Mouse (Mus musculus) stomach, embryonic 16.5 days (tissue): ENCODE data around the gene Gm42669. TPM values are rescaled to one million over a fixed set of nuclear protein-coding genes. Genes with fewer than 3 reads are reported as not detected.

Experiments used
- ATAC-seq: fragments of 200-750 bp; cut with Nextera tagmentation; 2 replicates; pipeline ENCODE4 v1.8.0; 2017; ENCODE audit warnings: moderate number of reproducible peaks, moderate TSS enrichment; ENCODE audit not compliant: insufficient read depth, low FRiP score
- H3K27ac ChIP-seq: fragments of 300-500 bp; sonication (generic); 2 replicates; pipeline ENCODE4 v1.5.1; 2014; ENCODE audit warnings: low read length
- H3K27me3 ChIP-seq: fragments of 300-500 bp; sonication (generic); 2 replicates; pipeline ENCODE4 v1.6.1; 2014; ENCODE audit warnings: low read length, control low read depth, mixed read lengths; ENCODE audit not compliant: control insufficient read depth, insufficient read depth
- H3K36me3 ChIP-seq: fragments of 300-500 bp; sonication (generic); 2 replicates; pipeline ENCODE4 v1.6.1; 2014; ENCODE audit warnings: low read length; ENCODE audit not compliant: control insufficient read depth, insufficient read depth
- H3K4me1 ChIP-seq: fragments of 300-500 bp; sonication (generic); 2 replicates; pipeline ENCODE4 v1.6.1; 2014; ENCODE audit warnings: low read length, control low read depth, mixed read lengths; ENCODE audit not compliant: control insufficient read depth, insufficient read depth
- H3K4me2 ChIP-seq: fragments of 300-500 bp; sonication (generic); 2 replicates; pipeline ENCODE4 v1.6.1; 2014; ENCODE audit warnings: low read depth, low read length, mixed read lengths
- H3K4me3 ChIP-seq: fragments of 300-500 bp; sonication (generic); replicated peaks from 2 replicates; pipeline ENCODE4 v1.5.1; 2014; ENCODE audit warnings: mild to moderate bottlenecking, low read length
- H3K9ac ChIP-seq: fragments of 300-500 bp; sonication (generic); 2 replicates; pipeline ENCODE4 v1.6.1; 2014; ENCODE audit warnings: low read length
- H3K9me3 ChIP-seq: fragments of 300-500 bp; sonication (generic); replicated peaks from 2 replicates; pipeline ENCODE4 v1.6.1; 2016; ENCODE audit warnings: low read length, control low read depth; ENCODE audit not compliant: control insufficient read depth
- WGBS: fragments of 180-500 bp; shearing (Covaris S2); extraction: QIAGEN DNeasy Blood & Tissue Kit; methylation state at CpG from one replicate; pipeline ENCODE4 v1.1.7; 2014; 5-methylcytosine and 5-hydroxymethylcytosine counted together
- polyA plus RNA-seq: library from polyadenylated mRNA; unstranded; fragments of >200 nt; fragmentation: Nextera tagmentation; extraction: Ambion mirVana; gene quantifications from 2 replicates; pipeline ENCODE4 v1.2.1, GENCODE M21; 2015

Gm42669 gene
- polyA plus RNA-seq, 1 experiment from 2014 or later, result 0.46 TPM

- H3K4me3 ChIP-seq, result no peak overlapping the region
- H3K36me3 ChIP-seq, result no peaks in the 10 kb centered on the region; the same call in 1 of the 2 replicates
- 67% methylated on average over 4 of the region's 4 CpGs for WGBS
- H3K27ac ChIP-seq, result no peak overlapping the region
- H3K9me3 ChIP-seq, result no peaks in the 10 kb centered on the region
- ATAC-seq, result no peak
- no peak overlapping the region for H3K9ac ChIP-seq
- no peak overlapping the region for H3K4me2 ChIP-seq
- H3K27me3 ChIP-seq, result no peaks in the 10 kb centered on the region
- no peaks in the 10 kb centered on the region for H3K4me1 ChIP-seq
Measured at GRCm38 (mm10) chr5:107545927-107546326, 38.5 kb downstream of the Gm42669 start.

- no peaks in the 10 kb centered on the region; the same call in 1 of the 2 replicates for H3K36me3 ChIP-seq
- no peak overlapping the region for H3K4me2 ChIP-seq
- no peaks in the 10 kb centered on the region for H3K9me3 ChIP-seq
- no peaks in the 10 kb centered on the region for H3K4me1 ChIP-seq
- H3K27ac ChIP-seq, result no peak overlapping the region
- 74% methylated on average over 3 of the region's 3 CpGs for WGBS
- no peak overlapping the region for H3K4me3 ChIP-seq
- no peaks in the 10 kb centered on the region for H3K27me3 ChIP-seq
- no peak for ATAC-seq
- no peak overlapping the region for H3K9ac ChIP-seq
Measured at GRCm38 (mm10) chr5:107547955-107548354, 40.5 kb downstream of the Gm42669 start.

DNA sequence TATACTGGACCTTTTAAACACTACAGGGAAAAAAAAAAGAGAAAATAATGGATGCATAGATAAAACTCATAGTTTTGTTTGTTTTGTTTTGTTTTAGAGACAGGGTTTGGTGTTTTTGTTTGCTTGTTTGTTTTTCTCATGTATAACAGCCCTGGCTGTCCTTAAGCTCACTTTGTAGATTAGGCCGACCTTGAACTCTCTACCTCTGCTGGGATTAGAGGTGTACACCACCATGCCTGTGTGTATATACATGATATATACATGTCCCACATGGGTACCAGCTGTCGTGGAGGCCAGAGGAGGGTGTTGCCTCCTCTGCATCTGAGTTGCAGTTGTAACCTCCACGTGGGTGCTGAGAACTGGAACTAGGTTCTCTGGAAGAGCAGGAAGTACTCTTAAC, 41.0 kb downstream of the Gm42669 start:
- WGBS, result 89% methylated on average over 3 of the region's 3 CpGs
- no peak overlapping the region for H3K4me2 ChIP-seq
- ATAC-seq, result no peak

DNA sequence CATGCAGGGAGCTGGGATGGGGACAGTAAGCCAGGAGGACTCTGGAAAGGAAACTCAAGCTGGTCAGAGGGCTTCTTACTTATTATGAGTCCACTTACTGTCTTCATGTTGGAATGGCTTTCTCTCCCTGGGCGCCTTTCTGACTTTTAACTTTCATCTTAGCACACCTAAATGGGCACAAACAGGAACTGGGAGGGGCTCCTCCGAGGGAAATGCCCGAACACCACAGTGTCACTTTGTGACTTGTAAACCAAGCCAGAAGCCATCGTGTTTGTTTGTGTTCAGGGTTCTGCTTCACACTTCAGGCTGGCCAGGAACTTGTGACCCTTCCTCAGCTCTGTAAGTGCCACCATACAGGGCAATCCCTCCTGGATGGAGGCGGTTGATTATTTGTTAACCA, 46.9 kb downstream of the Gm42669 start:
- Histone ChIP-seq H3K9me3 (no peaks in the 10 kb centered on the region), H3K4me1 (no peaks in the 10 kb centered on the region), H3K36me3 (no peaks in the 10 kb centered on the region), H3K27me3 (no peaks in the 10 kb centered on the region), H3K4me2 (no peak overlapping the region), H3K27ac (no peak overlapping the region), H3K9ac (no peak overlapping the region), H3K4me3 (no peak overlapping the region)
- no peak for ATAC-seq
- WGBS, result 62% methylated on average over 5 of the region's 5 CpGs

More for the DNA sequence above, 41.0 kb downstream of the Gm42669 start:
- Histone ChIP-seq H3K27me3 (no peaks in the 10 kb centered on the region), H3K9me3 (no peaks in the 10 kb centered on the region), H3K4me3 (no peak overlapping the region), H3K9ac (no peak overlapping the region), H3K4me1 (no peaks in the 10 kb centered on the region), H3K27ac (no peak overlapping the region), H3K36me3 (no peaks in the 10 kb centered on the region; the same call in 1 of the 2 replicates)

- no peak overlapping the region for H3K9ac ChIP-seq
- 41% methylated on average over 3 of the region's 3 CpGs for WGBS
- H3K4me2 ChIP-seq, result no peak overlapping the region
- no peak overlapping the region for H3K4me3 ChIP-seq
- no peak for ATAC-seq
- no peaks in the 10 kb centered on the region for H3K4me1 ChIP-seq
- H3K27me3 ChIP-seq, result no peaks in the 10 kb centered on the region
- H3K9me3 ChIP-seq, result no peaks in the 10 kb centered on the region
- H3K36me3 ChIP-seq, result no peaks in the 10 kb centered on the region
- no peak overlapping the region for H3K27ac ChIP-seq
Measured at GRCm38 (mm10) chr5:107556969-107557368, 49.5 kb downstream of the Gm42669 start.

DNA sequence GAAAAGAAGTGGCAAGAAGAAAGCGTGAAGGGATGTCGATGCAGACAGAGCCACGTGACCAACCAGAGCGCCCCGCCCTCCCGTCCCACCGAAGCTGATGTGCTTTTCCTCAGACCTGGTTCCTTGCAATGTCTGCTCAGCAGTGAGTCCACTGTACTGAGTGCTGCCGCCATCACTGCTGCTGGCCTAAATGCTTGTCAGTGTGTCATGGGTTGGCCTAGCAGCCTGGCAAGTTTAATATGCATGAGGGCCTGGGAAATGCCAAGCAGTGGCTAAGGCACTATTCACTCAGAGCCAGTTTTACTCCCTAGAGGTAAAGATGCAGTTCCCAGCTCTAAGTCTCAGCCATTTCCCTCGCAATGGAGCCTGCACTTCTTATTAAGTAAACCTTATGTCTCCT, 61.7 kb downstream of the Gm42669 start:
- H3K27ac ChIP-seq, result no peak overlapping the region
- H3K4me1 ChIP-seq, result no peaks in the 10 kb centered on the region
- no peak overlapping the region for H3K4me3 ChIP-seq
- WGBS, result 95% methylated on average over 9 of the region's 9 CpGs
- H3K4me2 ChIP-seq, result no peak overlapping the region
- H3K27me3 ChIP-seq, result no peaks in the 10 kb centered on the region
- peaks cover 29% of the 10 kb centered on the region; the same call in 1 of the 2 replicates for H3K36me3 ChIP-seq
- H3K9me3 ChIP-seq, result no peaks in the 10 kb centered on the region
- ATAC-seq, result no peak
- H3K9ac ChIP-seq, result no peak overlapping the region

GRCm38 (mm10) chr5:107597301-107598077, 90.1 kb downstream of the Gm42669 start, which contains the start of the genes Rpap2 and Glmn:
Gene Rpap2 (plus strand): TSS chr5:107597373.
Gene Glmn (minus strand): TSS chr5:107597888.
- 0 out of 2 replicates have a peak, but pooled peaks cover 3% of the 10 kb centered on the region for H3K4me1 ChIP-seq
- no peaks in the 10 kb centered on the region for H3K9me3 ChIP-seq
- peak within 1 kb of the TSS; percentile 88 for H3K4me2 ChIP-seq
- peak; percentile 96 for ATAC-seq
- H3K27ac ChIP-seq, result peak within 1 kb of the TSS; percentile 91
- H3K9ac ChIP-seq, result peak within 1 kb of the TSS; percentile 90
- WGBS, result under 1% methylated on average over 60 of the region's 64 CpGs
- H3K36me3 ChIP-seq, result peaks cover 3% of the 10 kb centered on the region; the same call in 1 of the 2 replicates
- no peaks in the 10 kb centered on the region for H3K27me3 ChIP-seq
- peak within 1 kb of the TSS; percentile 70 for H3K4me3 ChIP-seq

GRCm38 (mm10) chr5:107598380-107598779, 91.0 kb downstream of the Gm42669 start:
- H3K9me3 ChIP-seq, result no peaks in the 10 kb centered on the region
- peak overlapping the region; percentile 90; the same call in 1 of the 2 replicates for H3K9ac ChIP-seq
- H3K36me3 ChIP-seq, result peaks cover 9% of the 10 kb centered on the region
- peak overlapping the region; percentile 88 for H3K4me2 ChIP-seq
- peak overlapping the region; percentile 83; the same call in 1 of the 2 replicates for H3K27ac ChIP-seq
- H3K4me3 ChIP-seq, result peak overlapping the region; percentile 70
- WGBS, result 22% methylated on average over 4 of the region's 4 CpGs
- 0 out of 2 replicates have a peak, but pooled peaks cover 3% of the 10 kb centered on the region for H3K4me1 ChIP-seq
- no peaks in the 10 kb centered on the region for H3K27me3 ChIP-seq
- ATAC-seq, result no peak

- WGBS, result 2% methylated on average over 2 of the region's 2 CpGs
- Histone ChIP-seq H3K27ac (no peak overlapping the region), H3K4me1 (no peaks in the 10 kb centered on the region), H3K9ac (no peak overlapping the region), H3K9me3 (no peaks in the 10 kb centered on the region), H3K4me2 (no peak overlapping the region), H3K27me3 (no peaks in the 10 kb centered on the region), H3K4me3 (no peak overlapping the region), H3K36me3 (no peaks in the 10 kb centered on the region)
- no peak for ATAC-seq
Measured at GRCm38 (mm10) chr5:107611224-107611623, 103.8 kb downstream of the Gm42669 start.
